Mouse (Mus musculus): ENCODE measurements around the gene Ndufa10.
"Not testable (repeated sequence)": the region's sequence is repeated elsewhere in the genome, so short reads cannot be mapped to it uniquely, and the experiment has no call there.

Ndufa10 gene

DNA sequence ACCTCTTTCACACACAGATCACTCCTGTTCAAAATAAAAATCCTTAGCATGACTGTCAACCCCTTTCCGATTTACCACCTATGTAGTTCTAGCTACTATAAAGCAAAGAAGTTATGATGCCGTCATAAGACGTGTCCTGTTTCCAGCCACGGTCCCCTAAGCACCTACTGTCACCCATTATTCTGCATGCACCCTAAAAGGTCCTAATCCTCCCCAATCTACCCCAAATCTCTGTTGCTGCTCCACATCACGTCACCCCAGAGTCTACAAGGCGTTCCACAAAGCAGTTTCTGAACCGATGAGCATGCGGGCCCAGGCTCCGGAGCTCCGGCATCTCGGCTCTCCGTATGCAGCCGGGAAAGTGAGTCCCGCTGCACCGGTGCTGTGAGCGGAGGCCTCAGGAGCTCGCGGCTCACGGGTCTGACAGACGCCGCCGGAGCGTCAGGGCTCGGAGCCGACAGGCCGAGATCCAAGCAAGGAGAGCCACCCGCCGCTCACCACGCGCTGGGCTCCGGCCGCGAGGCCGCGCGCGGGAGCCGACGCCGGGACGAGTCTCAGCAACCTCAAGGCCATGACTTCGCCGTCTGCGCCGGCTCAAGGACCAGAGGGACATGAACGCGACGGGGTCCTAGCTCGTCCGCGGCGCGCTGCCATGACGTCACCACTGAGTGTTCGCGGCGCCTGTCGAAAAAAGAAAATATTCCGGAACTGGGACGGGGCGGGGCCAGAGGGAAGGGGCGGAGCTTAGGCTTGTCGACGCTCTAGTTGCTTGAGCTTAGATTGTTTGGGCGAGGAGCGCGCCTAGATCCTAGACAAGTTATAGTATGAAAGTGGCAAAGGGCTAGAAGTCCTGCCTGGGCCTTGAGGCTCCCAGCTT, at the start of gene Ndufa10:
Gene Ndufa10, minus strand, starts transcription at position 696 of the 877 bp plus-strand sequence.
- in situ Hi-C loops (cut with MboI, MseI) = loop anchor here (5.0 to 10.0 kb wide), 2 partner anchors 141 to 169 kb away; partner anchors contain the start of genes Cops9 and Olfr12

DNA sequence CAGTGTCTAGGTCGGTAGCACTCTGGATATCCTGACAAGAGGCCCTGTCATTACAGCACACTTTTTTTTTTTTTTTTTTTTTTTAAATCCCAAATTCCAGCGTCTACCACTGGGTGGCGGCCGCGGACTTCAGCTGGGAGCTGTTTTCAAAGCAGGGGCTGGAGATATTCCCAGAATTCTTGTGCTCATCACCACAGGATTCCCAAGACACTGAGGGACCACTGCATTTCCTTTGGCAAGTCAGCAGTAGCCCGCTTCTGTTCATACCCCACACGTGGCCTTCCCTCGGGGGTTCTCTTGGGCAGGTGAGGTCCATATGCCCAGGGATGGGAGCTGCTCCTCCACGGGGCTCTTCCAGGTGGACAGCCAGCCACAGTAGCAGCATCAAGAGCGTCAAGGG, 47.7 kb upstream of the Ndufa10 start:
- in situ Hi-C loops (cut with MboI, MseI) = loop anchor here (5.0 kb wide), 1 partner anchor 86 kb away; the partner anchor contains the start of gene Olfr1410

DNA sequence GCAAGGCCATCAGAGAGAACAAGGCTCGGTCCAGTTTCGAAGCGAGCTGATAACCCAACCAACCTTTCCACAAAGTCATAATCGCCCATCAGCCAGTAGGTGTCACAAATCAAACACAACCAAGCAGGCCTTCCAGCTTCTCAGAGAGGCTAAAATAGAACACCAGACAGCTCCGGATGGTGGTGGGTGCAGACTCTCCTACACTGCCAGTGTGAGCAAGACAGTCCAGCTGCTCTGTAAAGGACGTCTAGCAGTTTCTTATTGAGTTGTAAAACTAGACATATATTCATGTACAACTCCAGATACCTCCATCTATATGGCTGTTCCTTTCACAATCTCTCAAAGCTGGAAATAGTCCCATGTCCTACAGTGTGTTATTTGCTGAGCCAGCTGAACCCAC, 45.4 kb upstream of the Ndufa10 start:
- in situ Hi-C loops (cut with MboI, MseI) = no loop called here

GRCm38 (mm10) chr1:92518561-92518960, 44.9 kb upstream of the Ndufa10 start, which contains the start of gene Olfr1414:
Gene Olfr1414, minus strand, starts transcription at chr1:92518661.
- in situ Hi-C loops (cut with MboI, MseI) = no loop called here

GRCm38 (mm10) chr1:92515390-92515789, 41.7 kb upstream of the Ndufa10 start:
- in situ Hi-C loops (cut with MboI, MseI) = no loop called here

DNA sequence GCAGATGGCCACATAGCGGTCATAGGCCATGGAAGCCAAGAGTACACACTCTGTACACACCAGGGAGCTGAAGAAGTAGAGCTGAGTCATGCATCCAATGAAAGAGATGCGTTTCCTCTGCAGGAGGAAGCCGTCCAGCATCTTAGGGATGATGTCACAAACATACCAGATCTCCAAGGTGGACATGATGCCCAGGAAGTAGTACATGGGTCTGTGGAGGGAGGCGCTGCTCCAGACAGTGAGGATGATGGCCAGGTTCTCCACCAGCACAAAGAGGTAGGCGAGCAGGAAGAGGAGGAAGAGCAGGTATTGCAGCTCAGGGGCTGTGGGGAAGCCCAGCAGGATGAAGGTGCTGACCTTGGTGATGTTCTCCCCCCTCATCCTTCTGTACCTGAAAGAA, 38.0 kb upstream of the Ndufa10 start:
- in situ Hi-C loops (cut with MboI, MseI) = not testable (repeated sequence)

DNA sequence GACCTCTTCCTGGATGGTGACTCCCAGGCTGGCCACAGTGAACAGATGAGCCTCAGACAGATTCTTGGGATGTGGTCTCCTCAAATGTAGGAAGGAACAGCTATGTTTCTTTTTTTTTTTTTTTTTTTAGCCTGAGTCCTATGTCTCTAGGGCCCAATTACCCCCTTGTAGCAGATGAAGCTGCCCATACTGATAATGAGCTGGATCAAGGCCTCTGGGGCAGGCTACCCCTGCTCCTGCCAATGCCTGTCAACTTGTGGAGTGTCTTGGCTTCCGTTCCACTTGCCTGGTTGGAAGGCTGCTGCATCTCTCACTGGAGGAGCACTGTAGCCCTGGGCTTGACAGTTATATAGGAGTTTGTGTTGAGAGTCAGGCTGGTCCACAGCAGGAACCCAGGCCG, 22.3 kb upstream of the Ndufa10 start, which contains the start of gene Olfr1415:
Gene Olfr1415, minus strand, starts transcription at position 101 of the 400 bp plus-strand sequence.
- in situ Hi-C loops (cut with MboI, MseI) = no loop called here

DNA sequence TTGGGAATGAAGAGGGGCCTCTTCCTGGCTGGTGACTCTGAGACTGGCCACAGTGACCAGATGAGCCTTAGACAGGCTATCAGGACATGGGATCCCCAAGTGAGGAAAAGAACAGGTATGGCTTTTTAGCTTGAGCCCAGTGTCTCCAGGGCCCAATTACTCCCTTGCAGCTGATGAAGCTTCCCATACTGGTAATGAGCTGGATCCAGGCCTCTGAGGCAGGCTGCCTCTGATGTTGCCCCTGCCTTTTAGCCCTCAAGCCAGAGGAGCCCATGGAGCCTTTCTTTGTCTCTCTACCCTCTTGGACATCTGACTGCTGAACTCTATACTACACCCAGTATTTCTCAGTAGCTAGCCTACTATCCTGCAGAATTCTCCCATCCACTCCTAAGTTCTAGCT, 11.4 kb upstream of the Ndufa10 start, which contains the start of gene Olfr1416:
Gene Olfr1416, minus strand, starts transcription at position 101 of the 400 bp plus-strand sequence.
- in situ Hi-C loops (cut with MboI, MseI) = no loop called here

GRCm38 (mm10) chr1:92474066-92474578, 462 bp upstream of the Ndufa10 start:
- in situ Hi-C loops (cut with MboI, MseI) = loop anchor here (5.0 to 10.0 kb wide), 2 partner anchors 141 to 168 kb away; partner anchors contain the start of genes Cops9 and Olfr12

GRCm38 (mm10) chr1:92468891-92469290, 4.8 kb downstream of the Ndufa10 start:
- in situ Hi-C loops (cut with MboI, MseI) = no loop called here

- in situ Hi-C loops (cut with MboI, MseI) = loop anchor here (10.0 kb wide), 1 partner anchor 1394 kb away; no protein-coding TSS in a partner anchor
These were observed 15.2 kb downstream of the Ndufa10 start for GRCm38 (mm10) chr1:92458416-92458815.

DNA sequence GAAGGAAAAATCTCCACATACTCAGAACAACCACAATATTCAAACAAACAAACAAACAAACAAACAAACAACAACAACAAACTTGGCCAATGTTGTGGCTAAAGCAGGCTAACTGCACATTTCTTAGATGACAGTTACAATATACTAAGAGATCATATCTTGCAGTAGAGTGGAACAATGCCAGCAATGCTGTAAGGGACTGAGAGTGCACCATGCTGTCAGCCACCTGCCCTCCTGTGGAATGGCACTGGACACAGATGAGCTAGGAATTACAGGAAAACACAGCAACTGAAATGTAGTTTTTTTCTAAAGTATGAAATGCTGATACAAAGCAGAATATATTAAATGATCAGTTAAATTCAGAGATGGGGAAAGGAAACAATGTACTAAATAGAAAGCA, 15.9 kb downstream of the Ndufa10 start:
- in situ Hi-C loops (cut with MboI, MseI) = loop anchor here (10.0 kb wide), 1 partner anchor 1393 kb away; no protein-coding TSS in a partner anchor

DNA sequence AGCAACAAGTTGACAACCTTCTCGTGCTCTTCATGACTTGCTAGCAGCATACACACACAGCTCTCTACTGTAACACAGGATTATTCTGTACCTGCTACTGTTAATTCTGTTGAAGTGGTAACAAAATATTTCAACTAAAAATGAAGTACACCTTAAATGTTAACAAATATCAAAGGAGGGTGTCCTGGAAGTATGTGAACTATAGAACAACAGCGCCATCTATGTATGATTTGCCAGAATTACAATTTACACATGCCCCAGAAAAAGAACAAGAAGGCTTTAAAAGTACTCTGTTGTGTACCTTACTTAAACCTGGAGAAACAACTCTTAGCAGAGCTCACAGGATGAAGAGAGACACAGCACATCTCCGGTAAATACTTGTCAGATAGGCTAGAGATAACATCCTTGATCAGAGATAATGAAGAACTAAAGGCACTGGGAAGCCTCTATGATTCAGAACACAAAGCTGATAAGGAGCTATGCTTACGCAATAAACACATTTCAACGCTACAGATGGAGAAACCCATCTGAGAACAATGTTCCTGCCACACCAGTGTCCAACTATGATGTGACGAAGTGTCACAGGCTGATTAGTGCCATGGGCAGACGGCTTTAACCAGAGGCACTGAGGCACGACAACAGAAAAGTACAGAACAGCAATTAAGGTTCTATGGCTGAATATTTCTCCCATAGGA, 19.8 kb downstream of the Ndufa10 start:
- in situ Hi-C loops (cut with MboI, MseI) = loop anchor here (10.0 kb wide), 1 partner anchor 1389 kb away; no protein-coding TSS in a partner anchor

DNA sequence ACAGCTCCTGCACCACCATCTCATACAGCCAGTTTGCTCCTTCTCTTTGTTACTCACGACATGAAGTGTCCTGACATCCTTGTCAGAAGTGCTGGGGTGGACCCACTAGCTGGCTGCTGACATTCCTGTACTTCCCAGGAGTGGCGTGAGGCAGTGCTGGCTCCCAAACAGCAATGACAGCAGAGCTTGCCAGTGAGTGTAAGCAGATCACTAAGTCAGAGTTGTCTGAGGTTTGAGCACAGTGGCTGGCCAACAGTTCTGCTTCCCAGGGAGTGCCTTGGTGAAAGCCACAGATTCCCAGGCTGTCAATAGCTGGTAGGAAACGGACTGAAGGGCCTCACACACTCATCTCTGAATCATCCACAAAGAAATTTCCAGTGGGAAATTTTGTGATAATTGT, 25.4 kb downstream of the Ndufa10 start:
- in situ Hi-C loops (cut with MboI, MseI) = no loop called here

- in situ Hi-C loops (cut with MboI, MseI) = no loop called here
These were observed 32.1 kb downstream of the Ndufa10 start for GRCm38 (mm10) chr1:92441453-92442063.

- in situ Hi-C loops (cut with MboI, MseI) = no loop called here
These were observed 33.5 kb downstream of the Ndufa10 start for GRCm38 (mm10) chr1:92440066-92440750.

DNA sequence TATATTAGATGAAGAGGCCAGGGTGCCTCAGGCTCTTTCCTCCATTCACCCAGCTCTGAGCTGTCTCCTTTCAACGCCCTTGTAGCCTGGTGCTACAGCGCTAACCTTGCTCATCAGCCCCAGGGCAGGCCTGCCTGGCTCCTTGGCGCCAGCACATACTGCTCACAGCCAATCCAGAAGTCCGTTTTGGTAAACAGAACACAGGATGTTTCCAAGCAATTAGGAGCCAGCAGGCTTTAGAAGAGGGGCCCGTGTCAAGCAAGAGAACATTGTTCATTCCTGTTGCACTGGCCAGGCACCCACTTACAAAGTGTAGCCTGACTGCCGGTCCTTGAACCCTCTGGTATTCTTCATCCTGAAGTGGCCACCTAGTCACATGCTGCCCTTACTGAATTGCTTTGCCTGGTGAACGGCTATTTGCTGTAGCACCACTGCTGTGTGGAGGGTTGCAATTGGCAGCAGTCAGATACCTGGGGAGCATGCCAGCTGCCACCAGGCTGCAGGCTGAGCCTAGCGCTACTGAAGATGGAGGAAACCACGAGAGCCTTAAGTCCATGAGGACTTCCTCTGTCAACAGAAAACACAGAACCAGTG, 35.9 kb downstream of the Ndufa10 start:
- in situ Hi-C loops (cut with MboI, MseI) = no loop called here

GRCm38 (mm10) chr1:92436831-92437321, 36.8 kb downstream of the Ndufa10 start:
- in situ Hi-C loops (cut with MboI, MseI) = no loop called here

DNA sequence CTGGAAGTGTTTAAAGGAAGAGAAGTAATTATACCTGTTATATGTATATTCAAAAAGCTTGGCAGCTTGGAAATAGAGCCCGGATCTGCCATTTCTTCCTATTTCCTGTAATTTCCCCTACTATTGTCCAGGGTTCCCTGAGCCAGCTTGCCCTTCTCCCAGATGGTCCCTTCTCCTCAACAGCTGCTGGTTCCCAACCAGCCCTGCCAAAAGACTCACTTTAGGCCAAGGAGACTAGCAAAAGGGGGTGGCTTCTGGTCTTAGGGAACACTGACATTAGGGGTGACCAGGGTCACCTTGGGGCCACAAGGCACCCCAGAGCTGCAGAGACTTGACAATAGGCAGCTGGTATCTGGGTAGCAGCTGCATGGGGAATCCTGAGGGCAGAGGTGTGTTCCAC, 38.7 kb downstream of the Ndufa10 start:
- in situ Hi-C loops (cut with MboI, MseI) = no loop called here

GRCm38 (mm10) chr1:92432791-92433190, 40.9 kb downstream of the Ndufa10 start:
- in situ Hi-C loops (cut with MboI, MseI) = no loop called here

Measured in T-helper 1 cell (primary cell).